Mouse (Mus musculus) liver, adult 2 months (tissue): ENCODE results near the gene Mgp.

Experiments
- CTCF ChIP-seq: fragments of 200-500 bp; IDR thresholded peaks from 2 replicates; pipeline ENCODE4 v1.5.1; 2011; ENCODE audit warnings: low read depth, low read length, control low read depth
- POLR2A ChIP-seq: fragments of 200-500 bp; IDR thresholded peaks from 2 replicates; pipeline ENCODE4 v1.6.1; 2011; ENCODE audit warnings: low read length, control low read depth; ENCODE audit not compliant: insufficient read depth; ENCODE audit errors: extremely low read depth

DNA sequence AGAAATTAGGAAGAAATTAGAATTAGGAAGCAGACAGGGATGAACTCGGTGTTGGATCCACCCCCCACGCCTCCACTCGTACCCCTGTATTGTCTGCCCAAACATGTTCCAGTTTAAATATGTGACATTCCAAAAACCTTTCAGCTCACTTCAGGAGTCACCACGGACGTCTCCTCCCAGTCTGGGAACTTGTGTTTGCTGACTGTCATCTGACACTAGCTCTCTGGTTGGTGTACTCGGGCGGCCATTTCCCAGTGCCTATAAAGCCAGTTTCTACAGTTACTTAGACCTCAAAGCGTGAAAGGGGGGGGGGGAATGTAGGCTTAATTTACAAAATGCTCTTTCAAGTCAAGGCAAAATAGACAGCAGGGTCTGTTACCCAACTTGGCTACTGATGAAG, 6.1 kb upstream of the Mgp start:
- no peak for TF ChIP-seq CTCF
- no peak for TF ChIP-seq POLR2A
